Mouse (Mus musculus): ENCODE results near the gene H2afb1.
"Not testable (repeated sequence)": the region's sequence is repeated elsewhere in the genome, so short reads cannot be mapped to it uniquely, and the experiment has no call there.

H2afb1 gene

GRCm38 (mm10) chrX:117014457-117014856 is at the start of gene H2afb1:
H2afb1 (plus strand) TSS chrX:117014757.
- not testable (repeated sequence) for DNase-seq (ENCODE audit: low read depth)

- no peak for DNase-seq (ENCODE audit: low read depth)
These were observed 21.5 kb downstream of the H2afb1 start for GRCm38 (mm10) chrX:117036085-117036484.
